Mouse (Mus musculus): ENCODE results near the gene Pou5f2.

Gene Pou5f2

DNA sequence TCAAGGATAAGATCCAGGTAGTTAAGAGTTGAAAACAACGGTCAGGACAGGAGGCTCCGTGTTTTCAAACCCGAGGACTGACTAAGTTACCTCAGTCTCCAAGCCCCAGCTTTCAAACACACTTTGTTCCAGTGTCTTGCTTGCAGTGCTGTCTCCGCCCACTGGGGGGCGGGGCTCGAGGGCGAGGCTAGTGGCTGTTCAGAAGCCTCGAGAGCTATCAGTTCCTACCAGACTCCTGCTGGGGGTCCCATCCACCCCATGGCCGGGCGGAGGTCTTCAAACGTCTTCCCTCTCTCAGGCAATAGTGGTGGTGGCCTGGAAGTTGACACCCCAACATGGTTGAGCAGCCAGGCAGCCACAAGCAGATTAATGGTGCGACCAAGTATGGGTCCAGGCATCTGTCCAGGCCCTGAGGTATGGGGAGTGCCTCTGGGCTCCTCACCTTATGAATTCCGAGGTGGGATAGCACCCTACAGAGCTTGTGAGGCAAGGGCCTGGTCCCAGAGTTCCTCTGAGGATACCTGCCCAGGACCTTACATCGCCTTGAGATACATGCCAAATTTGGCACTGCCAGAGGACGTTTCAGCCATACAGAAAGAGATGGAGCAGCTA, at the start of gene Pou5f2:
Pou5f2 (plus strand) TSS at position 220 of the 612 bp plus-strand sequence.
- DNase-seq (ENCODE audit: low spot score in 2 of 2) = peak in 1 of 2 experiments; percentile 8

DNA sequence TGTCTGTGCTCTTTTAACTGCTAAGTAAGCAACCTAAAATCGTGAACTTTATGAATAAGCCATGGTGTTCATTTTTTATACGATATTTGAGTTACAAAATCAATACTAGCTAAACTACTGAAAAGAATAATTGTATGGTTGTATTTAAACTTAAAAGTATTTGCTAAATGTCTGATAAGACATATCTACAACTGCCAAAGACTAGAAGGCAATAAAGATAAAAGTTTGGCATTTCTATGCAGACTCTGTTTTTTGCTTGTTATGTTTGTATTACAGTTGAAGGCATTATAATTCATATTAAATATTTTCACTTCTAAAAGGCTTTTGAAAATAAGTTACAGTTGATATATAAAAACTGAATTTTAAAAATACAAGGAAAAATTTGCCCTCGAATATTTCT, 48.5 kb upstream of the Pou5f2 start:
- DNase-seq (ENCODE audit: low spot score in 2 of 2) = no peak

DNA sequence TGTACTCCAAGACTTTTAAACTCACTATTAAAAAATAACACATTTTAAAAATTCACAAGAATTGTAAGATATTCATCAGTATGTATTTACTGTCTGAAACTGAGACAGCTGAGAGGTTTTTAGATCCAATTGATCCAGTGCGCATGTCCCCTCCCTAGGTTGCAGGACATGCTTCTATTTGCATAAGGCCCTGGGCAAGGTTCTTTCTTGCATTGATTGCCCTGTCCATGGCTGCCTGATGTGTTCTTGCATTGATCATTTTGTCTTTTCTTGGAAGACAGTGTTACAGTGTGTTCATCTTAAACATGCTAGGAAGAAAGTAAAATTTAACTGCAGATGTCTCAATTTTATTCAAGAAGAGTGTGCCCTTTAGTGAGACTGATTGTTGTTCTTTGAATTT, 47.6 kb upstream of the Pou5f2 start:
- DNase-seq (ENCODE audit: low spot score in 2 of 2) = no peak

DNA sequence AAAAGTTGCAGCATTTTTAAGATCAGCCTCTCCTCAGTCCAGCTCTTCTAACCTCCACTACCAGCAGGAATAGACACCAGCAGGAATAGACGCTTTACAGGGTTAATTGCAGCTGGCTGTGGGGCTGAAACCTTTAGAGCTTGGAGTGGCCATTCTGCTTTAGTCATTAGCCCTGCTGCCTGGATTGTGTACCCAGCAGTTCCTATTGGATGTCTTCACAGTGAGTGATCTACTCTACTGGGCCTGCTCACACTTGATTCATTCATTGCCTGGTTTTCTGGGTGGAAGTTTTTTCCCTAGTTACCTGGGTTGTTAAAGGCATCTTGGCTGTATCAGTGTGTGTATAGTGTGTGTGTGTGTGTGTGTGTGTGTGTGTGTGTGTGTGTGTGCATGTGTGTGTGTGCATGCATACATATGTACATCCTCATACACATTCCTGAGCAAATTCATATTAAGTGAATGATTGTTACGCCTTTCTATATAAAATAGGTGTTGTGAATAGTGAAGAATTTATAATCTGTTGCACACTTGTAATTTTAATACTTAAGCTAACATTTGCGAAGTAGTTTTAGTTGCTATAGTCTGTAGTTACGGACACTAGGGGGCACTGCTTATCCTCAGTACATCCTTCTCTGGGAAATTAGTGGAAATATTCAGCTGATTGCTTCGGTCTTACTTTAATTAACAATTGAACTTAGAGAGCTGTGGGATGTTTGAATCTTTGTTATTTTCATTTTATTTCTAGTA, 42.4 kb upstream of the Pou5f2 start:
- DNase-seq (ENCODE audit: low spot score in 2 of 2) = peak in 1 of 2 experiments; percentile 27

DNA sequence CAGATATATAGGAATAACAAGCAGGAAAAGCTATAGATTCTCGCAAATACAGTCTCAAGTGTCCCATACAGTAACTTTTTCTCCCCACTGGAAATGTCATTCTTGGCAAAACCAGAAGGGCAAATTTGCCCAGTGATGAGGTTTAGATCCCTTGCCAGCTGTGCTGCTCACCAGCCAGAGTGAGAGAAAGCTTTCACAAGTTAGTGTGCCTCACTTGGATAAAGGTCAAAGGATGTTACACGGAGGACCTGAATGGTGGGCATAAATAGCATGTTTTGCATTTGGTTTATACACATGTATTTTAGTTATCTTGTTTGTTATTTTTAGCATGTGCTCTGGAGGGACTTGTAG, 41.9 kb upstream of the Pou5f2 start:
- DNase-seq (ENCODE audit: low spot score in 2 of 2) = no peak

DNA sequence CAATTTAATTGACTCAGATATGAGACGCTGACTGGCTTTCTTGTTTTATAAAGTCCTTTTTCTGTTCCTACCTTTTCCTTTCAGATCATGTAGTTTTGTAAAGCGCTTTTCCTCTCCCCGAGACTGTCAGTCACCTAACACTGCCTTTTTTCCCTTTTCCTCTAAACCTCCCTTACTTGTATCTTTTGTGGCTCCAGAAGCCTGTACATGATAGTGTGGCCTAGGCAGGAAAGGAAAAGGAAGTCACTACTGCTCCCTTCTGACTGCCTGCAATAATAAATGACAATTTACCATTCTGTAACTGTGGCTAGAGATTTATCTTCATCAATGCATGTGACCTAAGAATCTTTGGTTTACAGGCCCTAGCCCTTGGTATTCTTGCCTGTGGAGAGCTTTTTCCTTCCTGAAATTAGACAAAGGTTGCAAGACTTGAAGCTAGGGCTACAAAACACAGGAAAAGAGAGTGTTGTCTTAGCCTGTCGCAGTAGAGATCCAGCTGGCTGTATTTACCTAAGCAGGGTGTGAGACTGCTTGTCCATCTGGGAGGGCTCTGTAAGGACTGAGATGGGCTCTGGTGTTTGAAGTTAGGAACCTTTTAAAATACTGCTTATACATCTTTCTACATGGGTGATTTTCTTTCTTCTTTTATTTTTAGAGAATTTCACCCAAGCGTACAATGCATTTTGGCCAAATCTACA, 33.4 kb upstream of the Pou5f2 start:
- DNase-seq (ENCODE audit: low spot score in 2 of 2) = no peak

DNA sequence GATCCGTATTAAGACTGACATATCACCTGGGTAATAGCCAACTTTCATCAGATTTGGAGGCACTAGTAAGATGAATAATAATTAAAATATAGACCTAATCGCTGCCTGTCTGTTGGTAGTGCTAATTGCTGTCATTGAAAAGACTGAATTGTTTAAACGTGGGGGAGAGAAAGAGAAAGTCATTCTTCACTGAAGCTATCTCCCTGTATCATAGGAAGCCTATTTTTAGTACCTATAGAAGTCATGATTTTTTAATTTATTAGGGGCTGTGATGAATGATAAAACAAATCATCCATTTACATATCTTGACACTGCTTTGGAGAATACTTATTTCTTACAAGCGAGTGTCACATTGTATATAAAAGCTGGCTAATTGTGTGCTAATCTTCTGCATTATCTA, 20.1 kb upstream of the Pou5f2 start:
- no peak for DNase-seq (ENCODE audit: low spot score in 2 of 2)

DNA sequence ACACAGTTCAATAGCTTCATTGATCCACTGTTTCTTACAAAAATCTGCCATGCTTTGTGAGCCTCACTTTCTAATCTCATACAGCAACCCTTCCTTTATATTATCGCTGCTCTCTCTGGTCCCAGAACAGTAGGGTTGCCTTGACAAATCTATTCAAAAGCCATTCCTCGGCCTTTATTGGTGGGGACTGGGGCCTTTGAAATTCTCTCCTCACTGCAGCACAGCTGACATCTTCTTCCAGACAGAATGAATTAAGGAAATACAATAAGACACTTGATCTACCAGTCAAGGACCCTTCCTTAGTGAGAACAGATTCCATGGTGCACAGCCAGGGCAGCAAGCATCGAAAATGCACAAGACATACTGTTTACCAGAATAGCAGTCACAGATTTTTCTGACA, 19.4 kb upstream of the Pou5f2 start:
- DNase-seq (ENCODE audit: low spot score in 2 of 2) = no peak

DNA sequence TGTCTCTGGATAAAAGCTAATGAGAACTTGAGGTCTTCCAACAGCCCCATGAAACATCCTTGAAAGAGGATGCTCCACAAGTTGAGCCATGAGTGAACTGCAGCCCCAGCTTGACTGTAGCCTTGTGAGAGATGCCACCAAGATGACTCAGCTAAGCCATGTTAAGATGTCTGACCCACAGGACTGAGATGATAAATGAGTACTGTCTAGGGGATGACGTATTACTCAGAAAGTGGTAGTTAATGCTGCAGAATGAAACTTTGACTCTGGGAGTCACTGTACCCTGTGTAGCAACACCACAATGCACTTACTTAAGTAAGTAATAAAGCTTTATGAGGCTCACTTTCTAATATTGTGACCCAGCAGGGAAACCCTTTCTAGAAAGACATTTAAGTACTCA, 14.5 kb upstream of the Pou5f2 start:
- DNase-seq (ENCODE audit: low spot score in 2 of 2) = no peak

DNA sequence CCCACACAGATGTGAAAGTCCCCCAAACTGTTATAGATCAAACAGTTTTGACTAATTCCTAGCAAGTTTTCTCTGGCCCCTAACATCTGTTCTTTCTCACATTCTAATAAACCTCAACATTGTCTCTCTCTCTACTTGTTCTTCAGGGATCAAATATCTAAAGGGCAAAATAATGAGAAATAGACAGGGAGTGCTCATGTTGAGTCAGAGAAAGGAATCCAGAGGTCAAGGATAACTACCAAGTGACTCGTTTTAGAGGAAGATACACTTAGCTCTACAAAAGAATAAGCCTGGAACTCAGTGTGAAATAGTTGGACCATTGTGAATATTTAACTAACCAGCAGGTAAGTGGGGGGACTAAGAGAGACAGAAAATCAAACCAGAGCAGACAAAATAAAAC, 8.1 kb downstream of the Pou5f2 start:
- no peak for DNase-seq (ENCODE audit: low spot score in 2 of 2)

DNA sequence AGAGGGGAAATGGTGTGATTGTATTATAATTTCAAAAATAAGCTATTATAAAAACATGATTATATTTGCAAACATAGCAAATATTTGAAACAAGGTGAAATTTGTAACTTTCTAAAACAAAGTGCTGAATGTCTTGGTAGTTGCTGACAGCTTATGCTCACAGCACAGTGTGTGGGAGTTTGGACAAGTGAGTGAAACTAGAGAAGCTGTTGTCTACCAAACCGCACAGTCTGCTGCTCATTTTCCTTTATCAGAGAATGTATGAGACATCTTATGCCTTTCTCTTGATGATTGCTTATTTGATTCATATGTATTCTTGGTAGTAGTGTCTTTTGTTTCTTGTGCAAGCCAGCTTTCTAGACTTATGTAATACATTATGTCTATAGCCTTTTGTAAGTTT, 12.5 kb downstream of the Pou5f2 start:
- no peak for DNase-seq (ENCODE audit: low spot score in 2 of 2)

DNA sequence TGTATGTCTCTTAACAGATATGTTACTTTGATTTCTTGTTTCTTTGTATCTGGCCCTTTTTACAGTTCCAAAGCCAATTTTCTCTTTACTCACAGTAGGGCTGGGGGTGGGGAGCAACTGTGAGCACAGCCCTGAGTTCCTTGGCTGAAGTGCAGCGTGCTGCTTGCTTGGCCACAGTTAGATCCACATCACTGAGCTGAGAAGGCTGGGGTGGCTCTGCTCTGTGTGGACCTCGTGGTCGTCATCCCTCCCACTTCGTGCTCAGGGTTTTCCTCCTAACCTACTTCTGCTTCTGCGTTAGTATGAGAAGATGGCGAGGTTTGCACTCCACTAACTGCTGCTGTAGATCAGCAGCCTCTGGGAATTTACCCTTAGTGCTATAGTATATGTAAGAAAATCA, 18.5 kb downstream of the Pou5f2 start:
- DNase-seq (ENCODE audit: low spot score in 2 of 2) = no peak

DNA sequence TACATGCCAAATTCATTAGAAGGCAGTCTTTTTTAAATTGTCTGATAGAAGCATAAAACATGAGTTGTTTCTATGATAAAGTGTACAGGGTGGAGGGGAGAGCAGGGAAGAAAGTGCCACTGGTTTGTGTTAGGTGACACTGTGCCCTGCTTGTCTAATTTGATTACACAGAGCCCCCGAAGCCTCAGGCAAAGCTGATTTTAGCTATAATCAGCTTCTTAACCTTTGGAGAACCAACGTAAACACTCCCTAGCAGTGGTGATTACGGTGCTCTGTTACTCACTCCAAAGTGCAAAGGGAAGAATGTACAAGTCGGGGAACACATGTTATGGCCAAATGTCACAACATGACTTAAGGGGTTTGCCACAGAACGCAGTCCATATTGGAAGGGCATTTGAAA, 20.4 kb downstream of the Pou5f2 start:
- no peak for DNase-seq (ENCODE audit: low spot score in 2 of 2)

Data from cerebellum, postnatal 4 days (tissue).